Mouse (Mus musculus) stomach, embryonic 16.5 days (tissue): ENCODE measurements around the gene Phospho1. TPM values are rescaled to one million over a fixed set of nuclear protein-coding genes. Genes with fewer than 3 reads are reported as not detected.
A peak's percentile ranks its signal among the peaks of the same experiment; 100 is the strongest.

Source experiments
- ATAC-seq: fragments of 200-750 bp; cut with Nextera tagmentation; 2 replicates; pipeline ENCODE4 v1.8.0; 2017; ENCODE audit warnings: moderate number of reproducible peaks, moderate TSS enrichment; ENCODE audit not compliant: insufficient read depth, low FRiP score
- H3K27ac ChIP-seq: fragments of 300-500 bp; sonication (generic); 2 replicates; pipeline ENCODE4 v1.5.1; 2014; ENCODE audit warnings: low read length
- H3K27me3 ChIP-seq: fragments of 300-500 bp; sonication (generic); 2 replicates; pipeline ENCODE4 v1.6.1; 2014; ENCODE audit warnings: low read length, control low read depth, mixed read lengths; ENCODE audit not compliant: control insufficient read depth, insufficient read depth
- H3K36me3 ChIP-seq: fragments of 300-500 bp; sonication (generic); 2 replicates; pipeline ENCODE4 v1.6.1; 2014; ENCODE audit warnings: low read length; ENCODE audit not compliant: control insufficient read depth, insufficient read depth
- H3K4me1 ChIP-seq: fragments of 300-500 bp; sonication (generic); 2 replicates; pipeline ENCODE4 v1.6.1; 2014; ENCODE audit warnings: low read length, control low read depth, mixed read lengths; ENCODE audit not compliant: control insufficient read depth, insufficient read depth
- H3K4me2 ChIP-seq: fragments of 300-500 bp; sonication (generic); 2 replicates; pipeline ENCODE4 v1.6.1; 2014; ENCODE audit warnings: low read depth, low read length, mixed read lengths
- H3K4me3 ChIP-seq: fragments of 300-500 bp; sonication (generic); replicated peaks from 2 replicates; pipeline ENCODE4 v1.5.1; 2014; ENCODE audit warnings: mild to moderate bottlenecking, low read length
- H3K9ac ChIP-seq: fragments of 300-500 bp; sonication (generic); 2 replicates; pipeline ENCODE4 v1.6.1; 2014; ENCODE audit warnings: low read length
- H3K9me3 ChIP-seq: fragments of 300-500 bp; sonication (generic); replicated peaks from 2 replicates; pipeline ENCODE4 v1.6.1; 2016; ENCODE audit warnings: low read length, control low read depth; ENCODE audit not compliant: control insufficient read depth
- WGBS: fragments of 180-500 bp; shearing (Covaris S2); extraction: QIAGEN DNeasy Blood & Tissue Kit; methylation state at CpG from one replicate; pipeline ENCODE4 v1.1.7; 2014; 5-methylcytosine and 5-hydroxymethylcytosine counted together
- polyA plus RNA-seq: library from polyadenylated mRNA; unstranded; fragments of >200 nt; fragmentation: Nextera tagmentation; extraction: Ambion mirVana; gene quantifications from 2 replicates; pipeline ENCODE4 v1.2.1, GENCODE M21; 2015

The Phospho1 gene
- polyA plus RNA-seq, 1 experiment from 2014 or later: 0.94 TPM

DNA sequence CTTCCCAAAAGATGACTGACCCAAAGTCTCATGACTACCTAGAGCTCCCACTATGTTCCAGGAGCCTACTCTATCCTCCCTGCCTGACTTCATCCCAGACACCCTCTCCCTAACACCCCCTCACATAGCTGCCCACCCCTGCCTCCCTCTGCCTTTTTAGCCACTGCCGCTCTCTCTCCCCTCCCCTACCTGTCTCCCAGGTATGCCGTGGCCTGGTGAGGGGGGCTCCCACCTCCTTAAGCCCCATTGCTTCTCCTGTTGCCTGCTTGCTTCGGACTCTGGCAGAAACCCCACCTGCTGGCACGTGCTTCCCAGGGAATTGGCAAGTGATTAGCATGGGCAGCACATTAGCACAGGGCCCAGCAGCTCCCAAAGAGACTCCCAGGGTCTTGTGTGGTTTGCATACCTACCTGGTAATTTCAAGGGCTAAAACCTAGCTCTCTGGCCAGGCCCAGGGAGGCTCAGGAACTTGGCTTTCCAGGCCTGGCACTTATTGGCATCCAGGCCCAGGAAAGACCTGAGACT is 5.3 kb downstream of the Phospho1 start:
- WGBS: 40% methylated on average over 4 of the region's 4 CpGs
- Histone ChIP-seq H3K9me3 (no peaks in the 10 kb centered on the region), H3K36me3 (no peaks in the 10 kb centered on the region), H3K4me2 (no peak overlapping the region), H3K9ac (no peak overlapping the region), H3K4me3 (no peak overlapping the region), H3K4me1 (peaks cover 22% of the 10 kb centered on the region), H3K27me3 (peaks cover 72% of the 10 kb centered on the region), H3K27ac (no peak overlapping the region)
- ATAC-seq: no peak

DNA sequence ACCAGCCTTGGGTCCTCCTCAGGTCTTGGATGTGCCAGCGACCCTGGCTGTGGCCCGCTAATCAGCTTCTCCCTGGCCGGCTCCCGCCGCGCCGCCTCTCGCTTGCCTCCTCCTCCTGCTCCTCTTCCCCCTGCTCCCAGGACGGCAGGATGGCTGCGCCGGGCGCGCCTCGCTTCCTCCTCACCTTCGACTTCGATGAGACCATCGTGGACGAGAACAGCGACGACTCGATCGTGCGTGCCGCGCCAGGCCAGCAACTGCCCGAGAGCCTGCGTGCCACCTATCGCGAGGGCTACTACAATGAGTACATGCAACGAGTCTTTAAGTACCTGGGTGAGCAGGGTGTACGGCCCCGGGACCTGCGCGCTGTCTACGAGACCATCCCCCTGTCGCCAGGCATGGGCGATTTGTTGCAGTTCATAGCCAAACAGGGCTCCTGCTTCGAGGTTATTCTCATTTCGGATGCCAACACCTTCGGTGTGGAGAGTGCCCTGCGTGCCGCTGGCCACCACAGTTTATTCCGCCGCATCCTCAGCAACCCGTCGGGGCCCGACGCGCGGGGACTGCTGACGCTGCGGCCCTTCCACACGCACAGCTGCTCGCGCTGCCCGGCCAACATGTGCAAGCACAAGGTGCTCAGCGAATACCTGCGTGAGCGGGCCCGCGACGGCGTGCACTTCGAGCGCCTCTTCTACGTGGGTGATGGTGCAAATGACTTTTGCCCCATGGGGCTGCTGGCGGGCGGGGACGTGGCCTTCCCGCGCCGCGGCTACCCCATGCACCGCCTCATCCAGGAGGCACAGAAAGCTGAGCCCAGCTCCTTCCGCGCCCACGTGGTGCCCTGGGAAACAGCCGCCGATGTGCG is 6.3 kb downstream of the Phospho1 start:
- Histone ChIP-seq H3K9me3 (no peaks in the 10 kb centered on the region), H3K4me1 (peaks cover 31% of the 10 kb centered on the region), H3K27me3 (peaks cover 74% of the 10 kb centered on the region), H3K9ac (peak overlapping the region; percentile 45), H3K27ac (no peak overlapping the region), H3K36me3 (no peaks in the 10 kb centered on the region), H3K4me2 (peak overlapping the region; percentile 52), H3K4me3 (peak overlapping the region; percentile 38)
- ATAC-seq: no peak
- 3% methylated on average over 80 of the region's 80 CpGs for WGBS

DNA sequence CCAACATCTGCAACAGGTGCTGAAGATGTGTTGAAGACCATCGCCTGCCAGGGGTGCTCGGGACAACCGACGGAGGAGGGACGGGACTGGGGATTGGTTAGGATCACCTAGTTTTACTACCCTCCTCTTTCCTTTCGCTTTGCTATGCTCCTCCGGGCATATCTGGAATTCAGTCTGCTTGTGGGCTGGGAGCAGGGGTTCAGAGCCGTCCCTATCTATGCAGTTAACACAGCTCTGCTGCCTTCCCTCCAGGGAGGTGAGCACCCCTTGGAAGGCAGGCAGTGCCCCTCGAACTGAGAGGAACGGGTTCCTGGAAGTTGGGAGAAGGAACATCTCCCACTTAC is 6.9 kb downstream of the Phospho1 start:
- peak overlapping the region; percentile 45; the same call in 1 of the 2 replicates for H3K9ac ChIP-seq

DNA sequence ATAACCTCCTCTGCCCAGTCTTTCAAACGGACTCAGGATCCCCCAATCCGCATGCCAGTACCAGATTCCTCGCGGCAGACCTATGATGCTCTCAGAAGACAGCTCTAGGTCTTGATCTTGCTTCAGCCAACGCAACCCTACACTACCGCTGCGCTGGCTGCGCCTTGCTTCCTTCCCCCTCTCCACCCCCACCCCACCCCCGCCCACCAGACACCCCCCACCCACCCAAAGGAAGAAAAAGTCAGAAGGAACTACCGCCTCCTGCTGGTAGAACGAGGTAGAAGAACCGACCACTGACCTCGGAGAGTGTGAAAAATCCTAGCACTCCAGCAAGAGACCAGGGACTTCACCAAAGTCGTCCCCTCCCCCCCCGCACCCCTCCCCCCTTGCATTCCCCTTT is 7.3 kb downstream of the Phospho1 start:
- Histone ChIP-seq H3K9me3 (no peaks in the 10 kb centered on the region), H3K4me1 (peaks cover 36% of the 10 kb centered on the region), H3K27ac (no peak overlapping the region), H3K9ac (no peak overlapping the region), H3K27me3 (peaks cover 73% of the 10 kb centered on the region), H3K4me3 (peak overlapping the region; percentile 38), H3K36me3 (no peaks in the 10 kb centered on the region), H3K4me2 (peak overlapping the region; percentile 52; the same call in 1 of the 2 replicates)
- WGBS: 7% methylated on average over 14 of the region's 15 CpGs
- no peak for ATAC-seq

More for the DNA sequence above, 6.9 kb downstream of the Phospho1 start:
- Histone ChIP-seq H3K4me3 (peak overlapping the region; percentile 38), H3K4me2 (peak overlapping the region; percentile 52), H3K27me3 (peaks cover 74% of the 10 kb centered on the region), H3K27ac (no peak overlapping the region), H3K4me1 (peaks cover 36% of the 10 kb centered on the region), H3K36me3 (no peaks in the 10 kb centered on the region), H3K9me3 (no peaks in the 10 kb centered on the region)
- 7% methylated on average over 10 of the region's 10 CpGs for WGBS
- no peak for ATAC-seq

DNA sequence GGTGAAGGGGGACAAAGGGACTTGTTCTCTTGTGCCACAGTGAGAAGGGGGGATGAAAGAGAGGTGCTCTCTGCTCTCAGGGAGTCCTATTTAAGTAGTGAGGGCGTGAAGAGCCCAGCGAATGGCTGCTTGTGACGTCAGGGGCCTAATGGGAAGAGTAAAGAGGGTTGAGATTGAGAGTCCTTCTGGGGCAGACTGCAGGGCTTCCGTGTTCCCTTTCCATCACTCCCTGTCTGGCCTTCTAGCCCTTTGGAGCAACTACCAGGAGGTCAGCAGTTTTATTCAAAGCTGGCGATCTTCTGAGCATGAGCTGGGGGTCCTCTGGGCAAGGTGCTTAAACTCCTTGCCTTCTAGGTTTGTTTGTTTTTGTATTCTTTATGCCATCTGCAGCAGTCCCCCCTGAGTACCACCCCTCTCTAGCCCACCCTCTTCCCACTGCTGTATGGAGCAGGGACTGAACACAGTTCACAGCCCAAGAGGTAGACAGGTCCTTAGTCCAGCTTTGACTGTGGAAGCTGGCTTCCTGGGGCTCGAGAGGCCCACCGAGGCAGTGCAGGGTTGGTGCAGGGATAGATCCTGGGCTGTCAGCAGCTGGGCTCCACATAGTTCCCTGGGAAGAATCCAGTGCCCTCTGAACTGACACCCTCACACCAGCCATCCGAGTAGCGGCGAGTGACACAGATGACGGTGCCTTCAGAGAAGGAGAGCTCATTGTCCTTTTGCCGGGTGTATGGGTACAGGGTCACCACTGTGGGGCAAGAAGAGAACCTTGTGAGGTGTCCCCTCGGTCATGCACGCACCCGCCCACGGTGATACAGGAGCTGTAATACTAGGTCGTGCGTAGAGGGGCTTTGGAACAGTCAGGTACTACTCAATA is 8.1 kb downstream of the Phospho1 start:
- 56% methylated on average over 18 of the region's 18 CpGs for WGBS
- ATAC-seq: no peak

DNA sequence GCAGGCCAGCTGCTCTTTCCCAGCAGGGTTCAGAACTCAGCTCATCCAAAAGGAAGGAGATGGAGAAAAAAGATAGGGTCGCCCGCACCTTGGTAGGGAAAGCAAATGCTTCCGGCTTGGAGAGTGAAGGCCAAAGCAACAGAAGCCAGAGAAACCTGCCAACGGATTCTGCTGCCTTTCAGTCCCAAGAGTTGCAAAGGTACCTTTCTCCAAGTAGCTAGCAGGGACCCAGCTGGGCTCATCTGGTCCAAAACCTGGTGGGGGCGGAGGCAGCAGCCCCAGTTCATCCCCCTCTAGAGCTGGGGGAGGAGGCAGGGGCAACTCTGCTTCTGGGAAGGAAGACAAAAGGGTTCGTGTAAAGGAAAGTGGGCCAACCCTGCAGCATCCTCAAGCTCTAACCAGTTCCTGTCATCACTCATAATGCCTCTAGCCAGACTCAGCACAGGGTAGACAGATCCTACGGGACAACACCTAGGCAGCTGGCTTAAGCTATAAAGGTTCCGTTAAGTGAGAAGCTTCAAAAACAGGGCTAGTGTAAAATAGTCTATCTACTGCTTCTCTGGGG is 8.8 kb downstream of the Phospho1 start:
- H3K9me3 ChIP-seq: no peaks in the 10 kb centered on the region
- no peak overlapping the region for H3K4me2 ChIP-seq
- no peak overlapping the region for H3K4me3 ChIP-seq
- H3K27ac ChIP-seq: no peak overlapping the region
- H3K27me3 ChIP-seq: peaks cover 67% of the 10 kb centered on the region
- no peaks in the 10 kb centered on the region for H3K36me3 ChIP-seq
- peaks cover 44% of the 10 kb centered on the region for H3K4me1 ChIP-seq
- 37% methylated on average over 8 of the region's 8 CpGs for WGBS
- no peak for ATAC-seq
- H3K9ac ChIP-seq: no peak overlapping the region

More for the DNA sequence above, 8.1 kb downstream of the Phospho1 start:
- Histone ChIP-seq H3K4me2 (no peak overlapping the region), H3K4me3 (no peak overlapping the region), H3K9ac (no peak overlapping the region), H3K9me3 (no peaks in the 10 kb centered on the region), H3K27ac (no peak overlapping the region), H3K36me3 (no peaks in the 10 kb centered on the region), H3K27me3 (peaks cover 70% of the 10 kb centered on the region), H3K4me1 (peaks cover 42% of the 10 kb centered on the region)

DNA sequence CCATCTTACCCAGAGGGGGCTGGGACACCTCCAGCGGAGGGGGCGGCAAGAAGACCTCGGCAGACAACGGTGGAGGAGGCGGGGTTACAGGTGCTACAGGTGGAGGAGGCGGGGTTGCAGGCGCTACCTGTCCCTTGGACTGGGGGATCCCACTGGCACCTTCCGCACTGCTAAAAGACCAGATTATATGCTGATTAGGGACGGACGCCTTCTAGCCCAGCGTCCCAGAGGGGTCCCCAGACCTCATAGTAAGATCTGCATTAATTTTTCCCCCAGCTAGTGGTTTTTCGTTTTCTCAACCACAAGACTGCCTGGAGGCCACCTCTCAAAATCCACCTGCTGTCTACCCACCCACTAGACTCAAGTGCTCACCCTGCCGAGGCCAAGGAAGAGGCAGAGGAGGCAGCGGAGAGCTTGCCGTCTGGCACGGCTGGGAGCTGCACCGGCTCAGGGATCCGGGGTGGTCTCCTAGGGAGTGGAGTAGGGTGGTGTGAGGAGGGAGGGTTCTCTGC is 9.4 kb downstream of the Phospho1 start:
- H3K4me2 ChIP-seq: no peak overlapping the region
- H3K27ac ChIP-seq: no peak overlapping the region
- no peak overlapping the region for H3K9ac ChIP-seq
- peaks cover 61% of the 10 kb centered on the region for H3K27me3 ChIP-seq
- H3K4me1 ChIP-seq: peaks cover 44% of the 10 kb centered on the region
- H3K9me3 ChIP-seq: no peaks in the 10 kb centered on the region
- WGBS: 14% methylated on average over 18 of the region's 18 CpGs
- no peak for ATAC-seq
- no peaks in the 10 kb centered on the region for H3K36me3 ChIP-seq
- no peak overlapping the region for H3K4me3 ChIP-seq

DNA sequence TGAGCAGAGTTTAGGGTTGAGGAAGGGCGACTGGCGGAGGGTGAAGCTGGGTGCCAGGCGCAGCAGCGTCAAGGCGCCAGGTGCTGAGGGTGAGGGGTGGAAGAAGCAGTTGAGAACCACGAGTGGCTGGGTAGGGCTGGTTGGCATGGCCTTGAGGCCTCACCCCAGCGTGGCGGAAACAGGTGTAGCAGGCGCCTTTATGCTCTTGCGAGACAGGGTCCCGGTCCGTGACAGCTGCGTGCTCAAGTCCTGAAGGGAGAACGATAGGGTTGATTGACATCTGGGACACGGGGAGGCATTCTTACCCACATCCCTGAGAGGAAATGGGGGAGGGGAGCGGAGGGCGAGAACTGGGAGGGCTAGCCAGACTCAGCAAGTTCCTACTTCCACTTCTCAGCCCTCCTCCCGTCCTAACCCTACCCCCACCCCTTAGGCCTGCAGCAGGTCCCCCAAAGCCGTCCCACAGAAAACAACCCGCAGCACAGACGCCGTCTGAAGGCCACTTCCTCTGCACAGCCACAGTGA is 9.9 kb downstream of the Phospho1 start:
- no peak overlapping the region for H3K27ac ChIP-seq
- H3K9ac ChIP-seq: no peak overlapping the region
- no peaks in the 10 kb centered on the region for H3K9me3 ChIP-seq
- H3K36me3 ChIP-seq: no peaks in the 10 kb centered on the region
- H3K27me3 ChIP-seq: peaks cover 56% of the 10 kb centered on the region
- H3K4me3 ChIP-seq: no peak overlapping the region
- 11% methylated on average over 22 of the region's 22 CpGs for WGBS
- H3K4me2 ChIP-seq: no peak overlapping the region
- peaks cover 44% of the 10 kb centered on the region for H3K4me1 ChIP-seq
- ATAC-seq: no peak
